Mouse (Mus musculus) v-Abl transformed pro-B cells (cell line): Measurements from ENCODE around the gene Atp10b.

ENCODE experiments used
- in situ Hi-C, 2 experiments: fragments of 400-800 bp; cut with MboI; formaldehyde crosslinking; loops; one replicate each; pipeline ENCODE4 v1.15.1; 2025; ENCODE audit not compliant: unreplicated experiment in 2 of 2

Gene Atp10b

GRCm38 (mm10) chr11:43198811-43199210 lies 49.1 kb downstream of the Atp10b start:
- in situ Hi-C loops = no loop called here

- in situ Hi-C loops = no loop called here
These were observed 49.7 kb downstream of the Atp10b start for GRCm38 (mm10) chr11:43199358-43199757.

GRCm38 (mm10) chr11:43200089-43200488 lies 50.4 kb downstream of the Atp10b start:
- in situ Hi-C loops = no loop called here

GRCm38 (mm10) chr11:43203580-43203979 lies 53.9 kb downstream of the Atp10b start:
- in situ Hi-C loops = no loop called here

- in situ Hi-C loops = loop anchor here (5.0 kb wide), 3 partner anchors 134 to 199 kb away; no protein-coding TSS in a partner anchor
These were observed 63.5 kb downstream of the Atp10b start for GRCm38 (mm10) chr11:43213134-43213533.

- in situ Hi-C loops = loop anchor here (5.0 kb wide), 3 partner anchors 134 to 199 kb away; no protein-coding TSS in a partner anchor
These were observed 64.1 kb downstream of the Atp10b start for GRCm38 (mm10) chr11:43213740-43214139.

- in situ Hi-C loops = no loop called here
These were observed 67.3 kb downstream of the Atp10b start for GRCm38 (mm10) chr11:43217021-43217420.

- in situ Hi-C loops = no loop called here
These were observed 80.6 kb downstream of the Atp10b start for GRCm38 (mm10) chr11:43230231-43230630.

- in situ Hi-C loops = no loop called here
These were observed 82.4 kb downstream of the Atp10b start for GRCm38 (mm10) chr11:43232073-43232472.

GRCm38 (mm10) chr11:43236360-43237039 lies 86.8 kb downstream of the Atp10b start:
- in situ Hi-C loops = no loop called here

GRCm38 (mm10) chr11:43239804-43240203 lies 90.1 kb downstream of the Atp10b start:
- in situ Hi-C loops = no loop called here

- in situ Hi-C loops = no loop called here
These were observed 103.4 kb downstream of the Atp10b start for GRCm38 (mm10) chr11:43253034-43253433.

GRCm38 (mm10) chr11:43255262-43255661 lies 105.6 kb downstream of the Atp10b start:
- in situ Hi-C loops = no loop called here

- in situ Hi-C loops = no loop called here
These were observed 107.6 kb downstream of the Atp10b start for GRCm38 (mm10) chr11:43257291-43257690.

GRCm38 (mm10) chr11:43257781-43258180 lies 108.1 kb downstream of the Atp10b start:
- in situ Hi-C loops = no loop called here

- in situ Hi-C loops = no loop called here
These were observed 114.0 kb downstream of the Atp10b start for GRCm38 (mm10) chr11:43263548-43264218.

GRCm38 (mm10) chr11:43267505-43267904 lies 117.8 kb downstream of the Atp10b start:
- in situ Hi-C loops = no loop called here

- in situ Hi-C loops = no loop called here
These were observed 120.0 kb downstream of the Atp10b start for GRCm38 (mm10) chr11:43269503-43270255.

GRCm38 (mm10) chr11:43270256-43270806 lies 120.7 kb downstream of the Atp10b start:
- in situ Hi-C loops = no loop called here

- in situ Hi-C loops = no loop called here
These were observed 124.2 kb downstream of the Atp10b start for GRCm38 (mm10) chr11:43273896-43274295.

- in situ Hi-C loops = loop anchor here in 1 of 2 experiments (10.0 kb wide), 1 partner anchor 47 kb away; no protein-coding TSS in a partner anchor
These were observed 147.9 kb downstream of the Atp10b start for GRCm38 (mm10) chr11:43297584-43297983.
